Mouse (Mus musculus) adrenal gland, adult 18-20 months (tissue): ENCODE results near the gene Mtcl1. TPM values are rescaled to one million over a fixed set of nuclear protein-coding genes. Genes with fewer than 3 reads are reported as not detected.

Experiments used
- DNase-seq, 2 experiments: peaks; one replicate each; pipeline ENCODE4 v3.0.0; 2021 to 2022; ENCODE audit warnings: low spot score in 2 of 2
- total RNA-seq, 2 experiments: library from RNA; stranded (reverse); gene quantifications; 1 replicate in 1 of 2; 2 replicates in 1 of 2; pipeline ENCODE4 v1.2.3; 2021

Gene Mtcl1
- total RNA-seq, 2 experiments from 2014 or later = 5.1 to 6.1 TPM

DNA sequence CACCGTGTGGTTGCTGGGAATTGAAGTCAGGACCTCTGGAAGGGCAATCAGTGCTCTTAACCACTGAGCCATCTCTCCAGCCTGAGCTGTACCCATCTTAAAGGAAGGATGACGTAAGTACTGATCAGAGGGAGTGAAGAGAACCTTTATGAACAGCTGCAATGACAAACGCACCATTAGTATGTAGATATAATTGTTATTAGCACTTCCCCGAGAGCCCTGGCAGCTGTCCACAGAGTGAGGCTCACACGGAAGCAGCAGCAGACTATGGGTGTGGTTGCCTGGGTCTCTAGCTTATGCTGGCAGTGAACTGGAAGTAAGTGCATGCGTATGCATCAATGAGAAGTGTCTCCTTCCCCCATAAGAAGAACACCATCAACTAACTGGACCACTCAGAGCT, 118.3 kb downstream of the Mtcl1 start:
- DNase-seq = no peak

DNA sequence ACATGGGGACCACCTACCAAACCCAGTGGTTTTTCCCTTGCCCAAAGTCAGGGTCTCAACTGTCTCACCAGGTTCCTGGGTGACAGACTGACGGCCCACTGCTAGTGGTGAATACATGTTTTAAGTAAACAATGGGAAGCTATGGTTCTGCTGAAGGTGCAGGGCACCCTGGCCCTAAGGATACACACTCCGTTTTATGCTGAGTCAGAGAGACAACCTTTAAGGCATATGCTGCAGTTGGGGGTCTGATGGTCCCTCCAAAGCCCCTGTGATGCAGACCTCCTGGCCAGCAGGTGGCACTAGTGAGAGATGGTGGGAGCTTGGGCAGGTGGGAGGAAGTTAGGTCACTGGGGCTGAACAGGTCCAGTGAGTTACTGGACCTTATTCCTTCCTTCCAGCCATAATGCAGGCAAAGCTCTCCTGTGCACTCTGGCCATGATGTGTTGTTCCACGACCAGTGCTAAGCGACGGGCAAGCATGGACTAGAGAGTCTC, 123.0 kb downstream of the Mtcl1 start:
- DNase-seq = no peak

DNA sequence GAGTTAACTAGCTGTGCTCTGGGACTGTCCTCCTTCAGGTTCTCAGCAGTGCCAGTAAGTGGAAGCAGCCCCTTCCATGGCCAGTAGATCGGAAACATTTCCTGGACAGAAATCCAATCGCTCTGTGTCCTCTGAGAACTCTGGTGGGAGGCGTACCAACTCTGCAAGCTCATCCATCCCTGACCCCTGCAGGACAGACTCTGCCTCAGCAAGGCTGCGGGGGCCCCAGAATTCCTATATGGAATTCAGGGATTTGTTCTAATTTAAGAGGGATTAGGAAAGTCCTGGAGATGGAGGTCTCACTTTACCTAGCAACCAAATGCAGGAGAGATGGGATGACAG, 123.4 kb downstream of the Mtcl1 start:
- no peak for DNase-seq

DNA sequence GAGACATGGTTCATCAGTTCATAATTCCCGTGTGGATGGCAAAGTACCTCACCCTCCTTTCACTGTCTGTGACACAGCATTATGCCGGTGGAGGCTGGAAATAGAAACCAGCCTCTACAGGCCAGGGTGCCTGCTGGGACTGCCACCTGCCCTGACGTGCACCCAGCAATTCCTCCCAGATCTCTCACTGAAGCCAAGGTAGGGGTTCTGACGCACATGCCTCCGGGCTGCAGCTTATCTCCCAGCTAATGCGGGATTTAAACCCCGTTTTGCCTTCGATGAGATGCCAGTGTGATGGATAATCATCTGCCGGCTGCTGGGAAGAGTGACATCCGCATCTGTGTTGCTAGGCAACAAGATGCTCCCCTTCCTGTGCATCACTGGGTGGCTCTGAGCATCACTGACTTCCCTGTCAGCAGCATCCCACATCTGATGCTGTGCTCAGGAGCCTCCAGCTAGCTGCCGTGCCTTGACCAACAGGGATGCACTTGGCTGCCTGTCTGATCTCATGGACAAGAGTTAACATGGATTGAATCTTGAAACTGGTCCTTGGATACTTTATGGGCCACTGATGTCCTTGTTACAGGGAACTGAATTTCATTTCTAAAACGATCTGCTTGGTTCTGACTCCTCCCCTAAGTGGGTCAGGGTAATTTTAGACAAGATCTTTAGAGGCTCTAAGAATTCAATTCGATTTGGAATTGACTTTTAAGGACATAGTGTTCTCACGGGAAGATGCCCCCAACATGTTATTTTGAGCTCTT, 123.9 kb downstream of the Mtcl1 start:
- no peak for DNase-seq

GRCm38 (mm10) chr17:66324836-66325235, 124.7 kb downstream of the Mtcl1 start:
- no peak for DNase-seq

- no peak for DNase-seq
Measured at GRCm38 (mm10) chr17:66322646-66323255, 126.8 kb downstream of the Mtcl1 start.

- DNase-seq = no peak
Measured at GRCm38 (mm10) chr17:66321933-66322332, 127.6 kb downstream of the Mtcl1 start.

DNA sequence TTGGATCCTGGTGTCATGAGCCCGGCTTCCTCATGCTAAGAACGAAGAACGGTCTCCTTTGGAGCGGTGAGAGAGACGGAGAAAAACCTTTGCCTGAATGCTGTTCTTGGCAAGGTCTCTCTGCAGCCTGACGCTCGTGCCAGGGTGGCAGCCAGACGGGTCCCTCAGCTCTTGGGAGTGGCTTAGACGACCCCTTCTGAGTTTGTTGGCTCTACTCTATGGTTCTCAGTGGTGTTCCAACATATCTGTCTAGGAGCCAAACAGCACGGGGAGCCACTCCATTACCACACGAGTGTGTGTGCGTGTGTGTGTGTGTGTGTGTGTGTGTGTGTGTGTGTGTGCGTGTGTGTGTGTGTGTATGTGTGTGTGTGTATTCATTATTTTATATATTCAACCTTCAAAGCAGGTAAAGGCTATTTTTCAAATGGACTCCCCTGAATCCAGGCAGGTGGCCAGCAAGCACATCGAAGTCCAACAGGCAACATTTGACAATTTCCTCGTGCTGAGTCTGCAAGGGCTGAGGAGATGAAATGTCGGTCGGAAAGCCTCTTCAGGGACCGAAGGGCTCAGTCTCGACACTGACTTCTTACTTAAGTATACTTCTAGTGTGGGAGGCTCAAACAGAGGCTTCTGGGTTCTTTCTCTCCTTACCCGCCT, 128.7 kb downstream of the Mtcl1 start:
- no peak for DNase-seq

- DNase-seq = no peak
Measured at GRCm38 (mm10) chr17:66318031-66318430, 131.5 kb downstream of the Mtcl1 start.

DNA sequence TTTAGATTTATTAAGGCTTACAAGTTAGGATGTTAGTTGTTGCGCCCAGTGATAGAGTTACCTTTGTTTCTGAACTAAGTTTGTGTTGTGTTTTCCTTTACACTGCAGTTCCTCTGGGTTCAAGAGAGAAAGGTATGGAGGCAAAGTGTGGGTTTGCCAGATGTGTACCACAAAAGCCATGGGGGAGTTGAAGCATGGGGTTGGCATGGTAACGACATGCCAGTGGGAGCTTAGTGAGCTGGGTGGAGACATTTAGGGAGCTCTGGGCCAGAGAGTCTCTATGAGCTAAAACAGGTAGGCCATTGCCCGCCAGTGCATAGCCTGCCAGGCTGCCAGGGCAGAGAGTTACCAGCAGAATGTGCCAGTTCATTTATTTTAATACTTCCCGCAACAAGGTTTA, 132.0 kb downstream of the Mtcl1 start:
- no peak for DNase-seq

GRCm38 (mm10) chr17:66317156-66317555, 132.4 kb downstream of the Mtcl1 start:
- DNase-seq = no peak

DNA sequence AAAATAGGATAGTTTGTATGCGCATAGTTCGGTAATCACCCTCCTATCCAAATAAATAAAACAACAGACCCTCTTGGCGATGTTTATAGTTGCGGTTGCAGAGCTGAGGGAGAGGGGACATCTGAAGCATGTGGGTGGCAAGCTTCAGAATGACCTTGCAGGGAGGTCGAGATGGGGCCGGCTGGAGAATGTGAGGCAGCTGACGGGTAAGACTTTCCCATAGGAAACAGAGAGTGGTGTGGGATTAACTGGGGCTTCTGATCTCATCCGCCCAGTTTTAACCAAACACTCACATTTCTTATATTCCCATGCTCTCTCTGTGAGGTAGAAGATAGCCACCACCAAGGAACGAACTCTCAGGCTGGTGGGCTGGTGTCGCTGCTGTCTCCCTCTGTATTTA, 134.1 kb downstream of the Mtcl1 start:
- no peak for DNase-seq

DNA sequence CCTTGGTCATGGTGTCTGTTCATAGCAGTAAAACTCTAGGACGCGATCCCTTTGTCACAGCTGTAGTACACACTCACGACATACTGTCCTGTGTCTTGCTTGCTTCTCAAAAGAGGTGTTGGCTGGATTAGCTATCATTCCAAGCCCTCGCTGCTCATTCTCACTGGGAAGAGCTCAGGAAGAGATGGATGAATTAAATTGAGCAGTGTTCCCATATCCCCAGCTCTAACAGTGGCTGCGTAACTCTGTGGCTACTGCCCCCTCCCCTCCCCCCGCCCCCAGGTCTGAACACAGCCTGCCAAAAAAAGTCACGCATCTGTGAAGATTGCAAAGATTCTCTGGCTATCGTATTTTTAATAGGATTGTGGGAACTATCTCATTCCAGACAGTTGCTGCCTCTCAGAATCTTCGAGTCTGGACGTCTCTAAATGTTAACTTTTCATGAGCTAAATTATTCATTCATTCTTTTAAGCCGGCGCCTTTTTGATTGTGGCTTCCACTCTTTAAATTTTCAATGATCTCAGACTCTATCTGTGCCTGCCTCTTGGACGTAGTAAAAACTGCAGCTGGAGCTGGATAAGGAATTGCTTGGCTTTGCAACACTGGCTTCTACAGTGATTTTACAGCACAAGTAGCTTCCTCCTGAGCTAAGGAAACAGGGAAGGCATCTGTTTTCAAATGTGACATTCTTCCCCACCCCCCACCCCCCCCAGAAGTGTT, 134.8 kb downstream of the Mtcl1 start:
- DNase-seq = no peak

DNA sequence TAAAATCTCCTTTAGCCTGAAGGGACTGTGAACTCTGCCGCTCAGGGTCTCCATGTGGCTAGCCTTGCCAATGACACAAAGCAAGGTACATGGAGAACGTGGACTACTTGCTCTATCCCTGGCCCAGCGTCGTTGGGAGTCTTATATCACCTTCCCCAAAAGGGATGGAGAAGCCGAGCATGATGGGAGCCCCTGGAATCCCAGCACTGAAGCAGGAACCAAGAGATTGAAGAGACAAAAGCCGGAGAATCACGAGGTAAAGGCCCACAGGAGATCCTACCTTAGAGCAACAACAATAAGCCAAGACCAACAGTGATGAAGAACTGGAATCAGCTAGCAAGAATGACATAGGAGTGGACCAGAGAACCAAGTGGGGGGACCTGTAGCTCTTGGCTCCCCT, 147.6 kb downstream of the Mtcl1 start:
- no peak for DNase-seq

DNA sequence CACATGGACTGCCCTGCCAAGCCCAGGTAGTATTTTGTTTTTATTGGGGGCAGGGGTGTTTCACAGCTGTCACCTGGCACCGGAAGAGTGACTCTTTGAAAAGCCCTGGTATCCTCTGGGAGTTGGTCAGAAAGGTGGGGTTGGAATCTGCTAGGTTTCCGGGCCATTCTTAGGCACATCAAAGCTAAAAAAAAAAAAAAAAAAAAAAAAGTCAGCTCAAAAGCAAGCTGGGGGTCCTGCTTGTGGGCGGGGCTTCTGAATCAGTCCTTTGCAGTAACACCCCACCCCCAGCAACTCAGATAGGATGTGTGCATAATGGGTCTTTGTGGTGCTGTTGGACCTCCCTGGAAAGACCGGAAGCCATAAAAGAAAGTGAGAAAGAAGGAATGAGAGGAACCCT, 148.3 kb downstream of the Mtcl1 start:
- no peak for DNase-seq

- no peak for DNase-seq
Measured at GRCm38 (mm10) chr17:66297721-66298120, 151.8 kb downstream of the Mtcl1 start.

GRCm38 (mm10) chr17:66293581-66293980, 156.0 kb downstream of the Mtcl1 start:
- DNase-seq = no peak

- DNase-seq = no peak
Measured at GRCm38 (mm10) chr17:66289894-66290293, 159.7 kb downstream of the Mtcl1 start.
